Mouse (Mus musculus) spleen, postnatal 14 days (tissue): ENCODE data around the gene Utrn.

ENCODE experiments used
- DNase-seq, 2 experiments: peaks; one replicate each; pipeline ENCODE4 v3.0.0; 2021 to 2022; ENCODE audit warnings: low spot score in 2 of 2

The Utrn gene

DNA sequence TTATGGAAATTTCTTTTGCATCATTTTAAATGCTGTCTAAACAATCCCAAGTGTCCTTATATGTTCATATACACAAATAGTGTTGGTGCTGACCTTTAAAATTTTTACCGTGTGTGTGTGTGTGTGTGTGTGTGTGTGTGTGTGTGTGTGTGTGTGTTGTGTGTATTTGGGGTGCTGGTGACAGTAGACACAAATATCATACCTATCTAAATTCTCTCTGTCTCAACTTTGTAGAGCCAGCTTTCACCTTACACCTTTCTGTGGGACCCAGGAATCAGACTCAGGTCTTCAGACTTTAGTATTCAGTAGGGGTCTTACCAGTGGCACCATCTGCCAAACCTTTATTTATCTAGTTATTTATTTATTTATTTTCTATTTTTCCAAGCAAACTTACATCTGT is 681 bp upstream of the Utrn start:
- no peak for DNase-seq

DNA sequence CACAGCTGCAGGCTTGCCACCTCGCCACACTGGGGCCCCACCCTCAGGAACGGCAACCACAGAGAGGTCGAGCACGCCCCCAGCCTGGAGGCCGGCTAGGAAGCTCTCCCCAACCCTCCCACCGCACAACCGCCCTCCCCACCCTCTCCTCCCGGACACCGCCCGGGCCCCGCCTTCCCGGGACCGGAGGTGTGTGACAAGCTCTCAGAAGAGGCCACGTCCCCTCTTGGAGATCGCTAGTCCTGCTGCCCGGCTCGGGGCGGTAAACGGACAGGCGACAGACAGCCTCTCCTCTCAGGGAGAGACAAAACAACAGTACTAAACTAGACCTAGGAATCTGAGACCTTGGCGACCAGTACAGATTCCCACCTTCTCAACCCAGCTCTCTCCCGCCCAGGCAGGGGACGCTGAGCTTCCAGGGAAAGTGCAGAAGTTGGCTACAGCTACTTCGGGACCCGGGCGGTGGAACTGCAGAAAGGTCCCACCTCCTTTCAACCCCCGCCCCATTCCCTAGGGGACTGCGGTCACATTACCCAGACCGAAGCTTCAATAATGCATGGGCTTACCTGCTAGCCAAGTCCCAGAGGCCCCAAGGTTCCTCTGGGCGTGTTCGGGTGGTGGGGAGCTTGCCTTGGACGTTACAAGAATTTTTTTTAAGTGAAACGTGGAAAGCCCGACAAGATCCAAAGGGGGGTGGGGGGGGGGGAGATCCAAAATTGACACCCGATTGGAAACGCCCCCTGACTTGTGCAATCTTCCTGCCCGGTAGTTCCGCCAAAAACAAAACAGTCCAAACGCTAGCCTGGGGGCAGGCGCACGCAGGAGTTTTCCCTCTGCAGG is 756 bp downstream of the Utrn start:
- DNase-seq = peak; percentile 40 to 64

DNA sequence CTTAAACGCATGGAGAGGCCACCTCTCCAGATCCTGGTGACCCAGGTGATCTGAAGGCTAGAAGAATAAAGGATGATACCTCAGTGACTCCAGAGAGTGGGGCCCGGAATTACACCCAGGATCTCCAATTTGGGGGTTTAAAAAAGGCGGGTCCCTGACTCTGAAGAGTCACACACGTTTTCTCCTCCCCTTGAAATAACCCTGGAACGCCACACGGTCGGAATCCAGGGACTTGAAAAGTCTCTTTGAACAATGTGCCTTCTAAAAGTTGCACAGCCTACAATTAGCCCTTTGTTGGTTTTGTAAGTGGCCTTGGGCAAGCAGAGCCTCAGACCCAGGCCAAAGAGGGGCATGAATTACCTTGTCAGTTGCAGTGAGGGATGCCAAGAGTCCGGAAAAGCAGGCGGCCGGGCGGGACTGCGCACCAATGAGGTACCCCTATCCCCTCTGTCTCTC is 1.4 kb downstream of the Utrn start:
- no peak for DNase-seq

DNA sequence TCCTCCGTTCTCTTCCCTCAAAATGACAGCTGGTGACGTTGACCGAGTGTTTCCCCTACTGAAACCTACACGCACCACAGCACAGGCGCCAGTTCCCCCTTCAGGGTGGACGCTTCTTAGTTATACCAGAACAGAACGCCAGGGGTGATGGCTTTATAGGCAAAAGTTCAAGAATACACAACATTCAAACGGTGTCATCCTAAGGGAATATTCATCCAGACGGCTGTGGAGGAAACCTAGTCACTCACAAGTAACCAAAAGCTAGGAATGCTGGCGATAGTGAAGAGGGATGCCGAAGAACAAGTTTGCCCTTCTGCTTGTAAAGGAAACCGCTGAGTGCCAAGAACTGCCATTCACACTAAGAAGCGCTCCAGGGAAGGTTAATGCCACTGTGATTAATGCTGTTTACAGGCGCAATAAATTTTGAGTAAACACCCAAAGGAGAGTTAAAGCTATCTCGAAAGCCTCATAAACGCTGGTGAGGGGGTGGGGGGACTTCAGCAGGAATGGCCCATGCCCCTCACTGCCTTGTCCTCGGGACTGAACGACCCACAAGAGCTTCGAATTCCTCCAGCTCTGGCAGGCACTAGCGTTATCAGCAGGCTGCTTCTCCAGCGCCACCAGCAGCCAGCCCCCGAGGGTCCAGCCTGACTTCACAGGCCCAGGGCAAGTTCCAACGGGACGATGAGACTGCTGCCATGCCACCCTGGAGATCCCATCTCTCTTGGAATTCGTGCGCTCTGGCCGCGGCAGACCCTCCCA is 2.0 kb downstream of the Utrn start:
- DNase-seq = peak in 1 of 2 experiments; percentile 35

DNA sequence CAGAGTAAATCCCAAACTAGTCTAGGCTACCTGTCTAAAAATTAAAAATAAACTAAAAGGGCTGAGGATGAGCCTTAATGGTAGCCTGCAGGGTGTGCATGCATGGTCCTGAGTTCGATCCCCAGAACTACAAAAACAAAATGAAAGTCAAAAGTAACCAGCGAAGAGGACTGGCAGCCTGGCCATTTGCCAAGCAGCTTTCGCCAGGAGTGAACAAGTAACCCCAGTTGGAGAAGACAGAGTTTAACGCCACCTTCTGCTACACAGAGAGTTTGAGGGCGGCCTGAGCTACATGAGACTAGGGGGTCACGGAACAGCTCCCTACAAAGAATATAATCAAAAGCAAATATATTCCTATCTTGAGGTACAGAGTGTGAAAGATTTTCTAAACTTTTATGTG is 4.0 kb downstream of the Utrn start:
- DNase-seq = no peak

DNA sequence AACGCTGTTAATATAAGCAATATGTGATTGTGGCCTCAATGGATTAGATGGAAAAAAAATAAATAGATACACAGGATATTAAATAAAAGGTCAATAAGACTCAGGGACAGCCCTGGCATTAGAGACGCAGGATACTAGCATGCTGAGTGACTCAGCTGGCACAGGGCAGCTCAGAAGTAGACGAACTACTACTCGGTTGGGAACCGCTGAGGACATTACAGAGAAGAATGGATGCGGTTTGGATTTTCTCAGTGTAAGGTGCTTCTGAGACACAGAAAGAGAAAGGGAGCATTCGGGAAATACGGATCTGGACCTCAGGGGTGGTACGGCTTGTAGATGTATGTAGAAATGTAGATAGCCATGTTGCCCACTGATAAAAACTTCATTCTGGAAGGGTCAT is 5.6 kb downstream of the Utrn start:
- no peak for DNase-seq

DNA sequence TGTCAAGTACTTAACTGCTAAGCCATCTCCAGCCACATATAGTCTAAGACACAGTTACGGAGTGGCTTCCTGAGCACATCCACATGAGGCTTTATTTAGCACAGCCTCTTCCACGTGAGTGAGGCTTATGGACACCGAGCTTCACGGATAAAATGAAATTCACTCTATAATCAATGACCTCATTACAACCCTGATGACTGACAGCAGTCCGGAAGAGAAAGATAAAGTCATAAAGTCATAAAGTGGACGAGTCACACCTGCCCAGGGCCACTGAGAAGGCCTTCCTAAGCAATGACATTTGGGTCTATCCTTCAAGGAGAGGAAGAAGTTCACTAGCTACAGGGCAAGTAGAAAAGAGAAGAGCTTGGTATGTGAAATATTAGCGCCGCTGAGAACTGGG is 7.1 kb downstream of the Utrn start:
- no peak for DNase-seq

DNA sequence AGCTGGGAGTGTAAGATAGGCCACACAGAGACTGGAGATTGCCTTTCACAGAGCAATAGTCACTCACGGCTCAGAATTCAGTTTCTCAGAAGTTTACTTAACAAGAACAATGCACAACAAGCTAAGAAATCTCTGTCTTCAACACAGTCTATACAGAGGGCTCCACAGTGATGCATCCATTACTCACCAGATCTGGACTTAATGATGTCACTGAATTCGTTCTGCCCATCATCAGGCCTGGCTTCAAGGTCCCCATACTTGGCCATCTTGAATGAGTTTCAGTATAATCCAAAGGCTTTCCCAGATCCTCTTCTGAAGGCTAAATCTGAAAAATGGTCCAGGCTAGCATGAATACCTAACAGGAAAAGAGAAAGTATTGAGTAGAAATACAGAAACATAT is 7.8 kb downstream of the Utrn start:
- DNase-seq = no peak

DNA sequence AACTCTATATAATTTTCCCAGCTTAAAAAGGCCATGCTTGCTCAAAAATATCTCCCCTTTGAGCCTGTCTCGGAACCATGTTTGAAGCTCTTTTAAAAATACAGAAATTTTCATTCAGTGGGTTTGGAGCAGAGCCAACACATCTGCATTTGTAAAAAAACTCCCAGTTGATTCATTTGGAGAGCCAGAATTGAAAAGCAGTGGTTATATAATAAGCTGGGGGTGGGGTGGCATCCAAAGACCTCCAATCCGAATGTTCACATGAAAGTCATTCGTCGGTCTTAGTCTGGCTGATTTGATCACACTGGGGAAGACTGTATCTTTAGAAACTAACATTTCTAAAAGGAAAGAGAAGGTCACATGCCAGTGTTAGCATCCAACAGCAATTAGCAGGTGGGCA is 8.4 kb downstream of the Utrn start:
- DNase-seq = no peak

DNA sequence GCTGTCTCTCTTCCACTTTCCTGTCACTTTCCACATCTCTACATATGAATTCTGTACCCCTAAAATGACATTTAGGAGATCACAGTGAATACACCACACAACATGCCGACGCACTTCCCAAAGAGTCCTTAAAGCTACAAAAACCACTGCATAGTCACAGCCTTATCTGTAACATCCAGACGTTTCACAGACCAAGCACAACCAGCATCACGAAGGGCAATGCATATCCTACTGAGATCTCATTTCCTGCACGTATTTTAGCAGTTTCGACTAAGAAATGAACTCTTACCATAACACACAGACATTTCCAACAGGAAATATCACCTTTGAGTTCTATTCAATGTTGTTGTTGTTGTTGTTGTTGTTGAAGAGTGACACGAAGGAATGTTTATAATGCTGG is 8.8 kb downstream of the Utrn start:
- no peak for DNase-seq

DNA sequence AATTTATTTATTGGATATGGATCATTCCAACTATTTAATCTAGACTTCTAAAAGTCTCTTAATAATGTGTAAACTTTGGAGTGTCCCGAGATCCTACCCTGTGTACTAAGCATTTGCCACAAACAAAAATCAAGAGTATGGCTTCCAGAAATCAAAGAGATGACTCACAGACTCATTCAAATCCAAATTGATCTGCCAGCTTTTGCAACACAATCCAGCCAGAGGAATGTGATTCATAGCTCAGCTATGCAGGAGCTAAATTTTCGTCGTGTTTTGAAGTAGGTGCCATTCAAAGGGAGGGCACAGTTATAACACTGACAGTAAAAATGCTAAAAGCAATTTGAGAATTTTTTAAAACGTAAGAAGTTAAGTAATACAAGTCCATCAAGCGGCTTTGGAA is 11.1 kb downstream of the Utrn start:
- DNase-seq = no peak

DNA sequence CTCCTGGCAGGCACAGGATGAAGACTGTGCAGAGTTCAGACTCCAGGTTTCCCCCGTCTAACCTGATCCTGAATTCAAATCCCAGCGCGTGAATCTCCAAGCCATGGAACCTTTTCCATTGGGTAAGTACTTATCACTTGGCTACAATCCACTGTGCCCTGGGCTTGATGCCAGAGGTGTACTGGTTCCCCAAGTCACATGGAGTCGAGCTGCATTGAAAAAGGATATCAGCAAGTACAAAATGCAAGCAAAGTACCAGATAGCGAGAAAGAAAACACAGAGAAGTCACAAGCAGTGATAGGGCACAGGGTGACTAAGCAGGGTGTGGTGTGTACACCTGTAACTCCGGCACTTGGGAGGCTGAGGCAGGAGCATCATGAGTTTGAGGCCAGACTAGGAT is 14.9 kb downstream of the Utrn start:
- DNase-seq = no peak

DNA sequence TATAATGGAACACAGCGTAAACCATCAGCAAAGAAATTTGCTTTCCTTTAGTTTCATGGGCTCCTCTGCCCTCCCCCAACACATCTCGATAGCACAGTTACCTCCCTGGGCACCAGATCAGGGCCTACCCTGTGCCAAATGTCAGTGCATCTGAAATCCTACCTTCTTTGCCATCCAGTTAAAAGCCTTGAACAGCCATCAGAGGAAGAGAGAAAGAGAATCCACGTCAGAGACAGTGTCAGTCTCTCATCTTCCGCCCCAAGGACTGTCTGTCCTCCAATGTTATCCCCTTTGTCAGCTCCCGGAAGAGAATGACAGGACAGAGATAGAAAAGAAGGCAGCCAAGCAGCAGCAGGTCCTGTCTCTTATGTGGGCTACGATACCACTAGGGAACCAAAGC is 15.4 kb downstream of the Utrn start:
- no peak for DNase-seq

DNA sequence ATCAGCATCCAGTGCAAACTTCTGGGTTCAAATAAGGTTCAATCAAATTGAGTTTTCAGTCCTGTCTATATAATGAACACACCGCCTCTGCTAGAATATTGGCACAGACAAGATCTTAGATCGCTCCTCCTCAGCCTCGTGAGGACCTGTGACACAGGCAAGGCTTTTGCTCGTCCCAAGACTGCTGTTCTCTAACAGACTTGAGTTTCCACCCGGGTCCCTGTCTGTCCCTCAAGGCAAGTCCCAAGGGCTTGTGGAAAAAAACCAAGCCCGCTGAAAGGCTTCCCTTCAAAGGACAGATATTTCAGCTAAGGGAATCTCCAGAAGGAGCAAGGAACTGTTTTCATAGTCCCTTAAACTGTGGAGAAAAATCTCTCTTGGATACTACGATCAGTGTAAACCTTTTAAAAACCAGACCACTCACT is 16.0 kb downstream of the Utrn start:
- no peak for DNase-seq

DNA sequence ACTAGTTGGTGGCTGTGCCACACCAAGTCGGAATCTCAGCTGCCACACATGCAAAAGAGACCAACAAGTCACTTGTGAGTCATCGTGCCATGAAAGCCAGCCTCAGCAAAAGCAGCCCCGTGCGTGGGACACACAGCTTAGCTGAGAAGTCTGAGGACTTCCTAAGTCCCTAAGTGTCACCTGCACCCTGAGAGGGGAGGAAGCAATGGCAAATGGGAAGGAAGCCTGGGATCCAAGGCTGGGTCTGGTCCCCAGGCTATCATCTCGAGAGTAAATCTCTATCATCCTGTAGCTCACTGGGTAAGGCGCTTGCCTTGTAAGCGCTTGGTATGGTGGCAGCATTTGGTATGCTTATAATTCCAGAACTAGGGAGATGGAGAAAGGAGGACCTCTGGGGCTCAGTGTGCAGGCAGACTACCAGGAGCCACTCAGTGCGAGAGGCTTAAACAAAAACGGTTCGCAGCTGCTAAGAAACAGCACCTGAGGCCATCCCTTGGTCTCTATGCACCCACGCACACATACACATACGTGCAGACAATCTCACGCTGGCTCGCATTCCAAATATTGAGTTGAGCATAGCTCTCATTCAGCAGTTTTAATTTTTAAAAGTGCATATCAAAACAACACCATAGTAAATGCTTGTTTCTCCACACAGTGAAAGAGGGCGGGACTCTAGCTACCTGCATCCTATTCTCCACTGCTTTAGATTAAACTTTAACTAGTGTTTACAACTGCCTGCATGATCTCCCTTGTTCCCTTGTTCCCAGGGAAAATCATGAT is 16.6 kb downstream of the Utrn start:
- no peak for DNase-seq

DNA sequence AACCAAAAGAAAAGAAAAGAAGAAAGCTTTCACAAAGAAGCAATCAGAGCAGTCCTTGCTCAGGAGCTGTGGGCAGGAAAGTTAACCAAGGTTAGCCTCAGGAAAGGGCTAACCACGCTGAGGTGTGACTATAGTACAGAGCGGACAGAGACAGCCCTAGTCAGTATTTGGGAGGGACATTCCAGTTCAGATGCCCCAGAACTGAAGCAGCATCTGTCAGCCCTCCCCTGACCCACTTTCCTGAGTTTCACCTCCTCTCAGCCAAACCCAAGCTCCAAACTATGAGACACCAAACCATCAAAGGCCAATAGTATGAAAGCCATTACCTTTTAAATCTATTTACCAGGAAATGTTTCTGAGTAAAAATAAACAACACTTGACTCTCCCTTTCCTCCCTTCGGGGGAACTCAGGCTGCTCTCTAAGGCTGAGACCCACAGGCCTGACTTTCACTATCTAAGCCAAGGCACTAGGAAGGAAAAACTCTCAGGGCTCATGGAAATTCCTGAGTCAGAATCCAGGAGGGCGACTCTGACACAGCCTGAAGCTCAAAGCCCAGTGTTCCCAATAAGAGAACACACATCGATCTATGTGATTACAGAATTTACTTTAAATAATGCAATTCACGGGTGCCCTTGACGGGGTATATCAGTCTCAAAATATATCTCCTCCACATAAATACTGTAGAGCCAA is 18.2 kb downstream of the Utrn start:
- no peak for DNase-seq

DNA sequence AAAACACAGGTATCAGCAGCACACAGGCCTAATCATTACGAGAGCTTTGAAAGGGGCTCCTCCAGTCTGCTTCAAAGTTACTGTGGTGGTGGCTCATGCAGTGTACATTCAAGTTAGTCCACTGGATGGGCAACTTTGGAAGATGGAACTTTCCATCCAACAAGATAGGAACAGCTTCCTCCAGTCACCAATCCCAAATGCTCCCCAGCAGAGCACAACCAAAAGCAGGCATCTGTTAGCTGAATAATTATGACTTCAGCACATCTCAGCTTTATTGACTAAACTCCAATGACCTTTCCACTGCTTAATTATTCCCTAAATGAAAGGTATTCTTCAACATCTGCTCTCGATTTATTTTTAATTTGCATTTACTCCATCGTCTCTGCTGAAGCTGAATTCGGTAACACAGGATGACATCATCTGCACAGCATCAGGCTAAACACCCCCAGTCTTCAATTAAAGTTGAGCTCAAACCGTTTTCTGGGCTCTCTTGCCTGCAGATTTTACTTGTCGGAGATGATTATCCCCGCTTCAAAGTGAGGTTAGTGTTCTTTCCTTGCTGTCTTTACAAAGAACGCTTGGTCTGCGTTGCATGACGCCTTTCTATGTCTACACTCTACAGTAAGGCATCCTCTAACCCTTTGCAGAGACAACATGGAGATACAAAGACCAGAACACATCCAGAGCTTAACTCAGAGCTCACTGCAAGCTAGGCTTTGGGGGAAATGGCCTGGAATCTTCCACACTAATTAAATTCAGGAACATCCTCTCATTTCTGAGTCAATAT is 20.6 kb downstream of the Utrn start:
- no peak for DNase-seq

DNA sequence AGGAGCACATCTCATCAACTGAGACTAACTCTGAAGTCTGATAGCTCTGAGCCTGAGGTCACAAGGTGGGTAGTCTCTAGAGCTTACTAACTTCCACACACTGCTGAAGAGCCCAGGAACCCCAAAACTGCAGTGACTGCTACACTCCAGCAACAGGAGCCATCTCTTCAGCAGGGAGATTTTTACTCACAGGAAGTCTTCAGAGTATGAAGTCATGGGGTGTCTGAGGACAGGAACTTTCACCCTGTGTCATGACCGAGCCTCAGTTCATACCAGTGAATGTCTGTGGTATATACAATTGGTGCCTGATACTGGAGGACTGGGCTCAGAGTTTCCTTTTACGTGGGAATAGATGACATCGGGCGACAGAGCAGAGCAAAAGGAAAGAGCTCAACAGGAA is 26.6 kb downstream of the Utrn start:
- no peak for DNase-seq

DNA sequence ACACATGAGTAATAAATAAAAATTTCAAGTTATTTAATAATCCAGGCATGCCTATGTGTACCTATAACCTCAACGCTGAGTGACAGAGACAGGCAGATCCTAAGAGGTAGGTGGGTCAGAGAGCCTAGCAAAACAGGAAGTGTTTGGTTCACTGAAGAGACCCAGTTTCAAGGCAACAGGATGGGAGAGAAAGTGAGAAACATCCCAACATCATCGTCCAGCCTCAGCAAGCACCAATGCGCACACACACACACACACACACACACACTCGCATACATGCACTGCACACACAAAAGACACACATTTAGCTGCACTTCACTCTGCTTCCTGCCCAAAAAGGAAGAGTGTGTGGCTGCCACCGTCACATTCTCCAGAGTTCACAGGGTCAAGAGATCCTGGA is 27.7 kb downstream of the Utrn start:
- no peak for DNase-seq

DNA sequence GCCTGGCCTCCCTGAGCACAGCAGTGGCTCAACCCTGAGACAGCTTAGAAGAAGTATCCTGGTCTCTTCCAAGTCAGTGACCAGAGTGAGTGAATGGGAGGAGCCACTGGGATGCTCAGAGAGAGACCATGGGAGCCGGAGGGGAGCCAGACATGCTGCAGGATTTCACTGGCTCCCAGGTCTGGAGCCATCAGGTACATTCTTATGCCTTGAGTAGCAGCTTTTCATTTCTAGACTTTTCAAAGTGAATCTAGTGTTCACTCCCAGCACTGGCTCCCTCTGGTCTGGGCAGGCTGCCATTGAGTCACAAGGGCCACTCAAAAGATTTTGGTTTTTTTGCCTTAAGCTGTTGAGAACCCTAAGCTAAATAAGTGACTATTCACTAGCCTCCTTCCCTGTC is 31.5 kb downstream of the Utrn start:
- no peak for DNase-seq
